Mouse (Mus musculus): ENCODE results near the gene Hdac7. TPM values are rescaled to one million over a fixed set of nuclear protein-coding genes. Genes with fewer than 3 reads are reported as not detected.

Gene Hdac7
- total RNA-seq, 1 experiment from 2014 or later, result 34.7 TPM

GRCm38 (mm10) chr15:97837491-97838061 lies 6.7 kb downstream of the Hdac7 start:
- ATAC-seq (ENCODE audit: extremely low read depth, insufficient number of reproducible peaks, low FRiP score, poor library complexity, severe bottlenecking), result no peak

GRCm38 (mm10) chr15:97836894-97837247 lies 7.4 kb downstream of the Hdac7 start:
- ATAC-seq (ENCODE audit: extremely low read depth, insufficient number of reproducible peaks, low FRiP score, poor library complexity, severe bottlenecking), result no peak

GRCm38 (mm10) chr15:97836153-97836893 lies 8.0 kb downstream of the Hdac7 start:
- no peak for ATAC-seq (ENCODE audit: extremely low read depth, insufficient number of reproducible peaks, low FRiP score, poor library complexity, severe bottlenecking)

GRCm38 (mm10) chr15:97832764-97833479 lies 11.4 kb downstream of the Hdac7 start:
- ATAC-seq (ENCODE audit: extremely low read depth, insufficient number of reproducible peaks, low FRiP score, poor library complexity, severe bottlenecking), result no peak

- no peak for ATAC-seq (ENCODE audit: extremely low read depth, insufficient number of reproducible peaks, low FRiP score, poor library complexity, severe bottlenecking)
Observed at GRCm38 (mm10) chr15:97831987-97832640, 12.2 kb downstream of the Hdac7 start.

GRCm38 (mm10) chr15:97831242-97831986 lies 12.9 kb downstream of the Hdac7 start:
- ATAC-seq (ENCODE audit: extremely low read depth, insufficient number of reproducible peaks, low FRiP score, poor library complexity, severe bottlenecking), result peak; percentile 45

GRCm38 (mm10) chr15:97830788-97831241 lies 13.5 kb downstream of the Hdac7 start:
- no peak for ATAC-seq (ENCODE audit: extremely low read depth, insufficient number of reproducible peaks, low FRiP score, poor library complexity, severe bottlenecking)

- no peak for ATAC-seq (ENCODE audit: extremely low read depth, insufficient number of reproducible peaks, low FRiP score, poor library complexity, severe bottlenecking)
Observed at GRCm38 (mm10) chr15:97830253-97830787, 14.0 kb downstream of the Hdac7 start.

- ATAC-seq (ENCODE audit: extremely low read depth, insufficient number of reproducible peaks, low FRiP score, poor library complexity, severe bottlenecking), result no peak
Observed at GRCm38 (mm10) chr15:97829432-97829831, 14.9 kb downstream of the Hdac7 start.

- no peak for ATAC-seq (ENCODE audit: extremely low read depth, insufficient number of reproducible peaks, low FRiP score, poor library complexity, severe bottlenecking)
Observed at GRCm38 (mm10) chr15:97828901-97829338, 15.4 kb downstream of the Hdac7 start.

- no peak for ATAC-seq (ENCODE audit: extremely low read depth, insufficient number of reproducible peaks, low FRiP score, poor library complexity, severe bottlenecking)
Observed at GRCm38 (mm10) chr15:97828221-97828842, 16.0 kb downstream of the Hdac7 start.

GRCm38 (mm10) chr15:97827401-97827800 lies 16.9 kb downstream of the Hdac7 start:
- ATAC-seq (ENCODE audit: extremely low read depth, insufficient number of reproducible peaks, low FRiP score, poor library complexity, severe bottlenecking), result no peak

GRCm38 (mm10) chr15:97826588-97827261 lies 17.6 kb downstream of the Hdac7 start:
- ATAC-seq (ENCODE audit: extremely low read depth, insufficient number of reproducible peaks, low FRiP score, poor library complexity, severe bottlenecking), result no peak

GRCm38 (mm10) chr15:97825941-97826587 lies 18.2 kb downstream of the Hdac7 start:
- ATAC-seq (ENCODE audit: extremely low read depth, insufficient number of reproducible peaks, low FRiP score, poor library complexity, severe bottlenecking), result no peak

- peak; percentile 83 for ATAC-seq (ENCODE audit: extremely low read depth, insufficient number of reproducible peaks, low FRiP score, poor library complexity, severe bottlenecking)
Observed at GRCm38 (mm10) chr15:97825071-97825940, 19.0 kb downstream of the Hdac7 start.

GRCm38 (mm10) chr15:97824042-97824441 lies 20.3 kb downstream of the Hdac7 start:
- no peak for ATAC-seq (ENCODE audit: extremely low read depth, insufficient number of reproducible peaks, low FRiP score, poor library complexity, severe bottlenecking)

Measured in neutrophil, adult 5-6 weeks (primary cell).